Mouse (Mus musculus) ES-E14 (cell line): ENCODE data around the gene Armcx3. TPM values are rescaled to one million over a fixed set of nuclear protein-coding genes. Genes with fewer than 3 reads are reported as not detected.
"Not testable (repeated sequence)": the region's sequence is repeated elsewhere in the genome, so short reads cannot be mapped to it uniquely, and the experiment has no call there.

Experiments
- DNase-seq: peaks from one replicate; pipeline ENCODE4 v3.0.0-alpha.2; 2013; ENCODE audit warnings: low read depth, low spot score
- H3K27ac ChIP-seq: 2 replicates; pipeline ENCODE4 v1.5.1; 2012; ENCODE audit warnings: low read depth, mild to moderate bottlenecking, low read length, moderate library complexity, mixed read lengths; ENCODE audit not compliant: poor library complexity, insufficient read depth, severe bottlenecking
- H3K36me3 ChIP-seq: 2 replicates; pipeline ENCODE4 v1.6.1; 2012; ENCODE audit warnings: mild to moderate bottlenecking, low read length, moderate library complexity, mixed read lengths; ENCODE audit not compliant: control insufficient read depth, poor library complexity, insufficient read depth, severe bottlenecking
- H3K4me1 ChIP-seq, 2 experiments: fragments of 150-350 bp in 1 of 2; sonication (generic) in 1 of 2; 2 replicates each; pipeline ENCODE4 v1.6.1; 2012; ENCODE audit warnings: low read length in 2 of 2, mild to moderate bottlenecking in 1 of 2, mixed read lengths in 1 of 2; ENCODE audit not compliant: control insufficient read depth in 2 of 2, insufficient read depth in 2 of 2, poor library complexity in 1 of 2
- H3K4me3 ChIP-seq, 2 experiments: fragments of 150-350 bp in 1 of 2; sonication (generic) in 1 of 2; 2 replicates each; pipeline ENCODE4 v1.5.1; 2012; ENCODE audit warnings: low read length in 2 of 2, low read depth in 1 of 2, mild to moderate bottlenecking in 1 of 2, mixed read lengths in 1 of 2; ENCODE audit not compliant: insufficient read depth in 1 of 2, poor library complexity in 1 of 2, severe bottlenecking in 1 of 2
- H3K9ac ChIP-seq: 2 replicates; pipeline ENCODE4 v1.6.1; 2012; ENCODE audit warnings: low read depth, mild to moderate bottlenecking, low read length, mixed read lengths; ENCODE audit not compliant: poor library complexity, insufficient read depth, severe bottlenecking
- H3K9me3 ChIP-seq: fragments of 150-350 bp; sonication (generic); 2 replicates; pipeline ENCODE4 v1.6.1; 2012; ENCODE audit warnings: low read depth, mild to moderate bottlenecking, low read length; ENCODE audit not compliant: control insufficient read depth, insufficient read depth
- CHD2 ChIP-seq: IDR thresholded peaks from 2 replicates; pipeline ENCODE4 v1.6.1; 2014; ENCODE audit warnings: mild to moderate bottlenecking, low read depth, low read length, inconsistent platforms
- HCFC1 ChIP-seq: IDR thresholded peaks from 2 replicates; pipeline ENCODE4 v1.6.1; 2012; ENCODE audit warnings: low read length, inconsistent platforms, borderline replicate concordance; ENCODE audit not compliant: insufficient read depth
- MAFK ChIP-seq: IDR thresholded peaks from 2 replicates; pipeline ENCODE4 v1.6.1; 2014; ENCODE audit warnings: mild to moderate bottlenecking, low read depth, low read length, inconsistent platforms; ENCODE audit not compliant: insufficient read depth
- ZC3H11A ChIP-seq: IDR thresholded peaks from 2 replicates; pipeline ENCODE4 v1.6.1; 2012; ENCODE audit warnings: low read depth, mild to moderate bottlenecking, inconsistent platforms, low read length, borderline replicate concordance
- ZNF384 ChIP-seq: IDR thresholded peaks from 2 replicates; pipeline ENCODE4 v1.6.1; 2012; ENCODE audit warnings: low read depth, low read length, inconsistent platforms
- in situ Hi-C, 2 experiments: fragments of 600-800 bp; cut with MboI; formaldehyde crosslinking; loops; one replicate each; pipeline ENCODE4 v1.15.1; 2025; ENCODE audit warnings: low sequenced_read_pairs in 2 of 2, inconsistent platforms in 1 of 2; ENCODE audit not compliant: unreplicated experiment in 2 of 2
- total RNA-seq: library from RNA; depleted of rRNA; stranded (reverse); fragments of 300-350 nt; gene quantifications from 2 replicates; pipeline ENCODE4 v1.2.3, GENCODE M21; 2012

Armcx3 gene
- total RNA-seq, 1 experiment, result 5.8 TPM

DNA sequence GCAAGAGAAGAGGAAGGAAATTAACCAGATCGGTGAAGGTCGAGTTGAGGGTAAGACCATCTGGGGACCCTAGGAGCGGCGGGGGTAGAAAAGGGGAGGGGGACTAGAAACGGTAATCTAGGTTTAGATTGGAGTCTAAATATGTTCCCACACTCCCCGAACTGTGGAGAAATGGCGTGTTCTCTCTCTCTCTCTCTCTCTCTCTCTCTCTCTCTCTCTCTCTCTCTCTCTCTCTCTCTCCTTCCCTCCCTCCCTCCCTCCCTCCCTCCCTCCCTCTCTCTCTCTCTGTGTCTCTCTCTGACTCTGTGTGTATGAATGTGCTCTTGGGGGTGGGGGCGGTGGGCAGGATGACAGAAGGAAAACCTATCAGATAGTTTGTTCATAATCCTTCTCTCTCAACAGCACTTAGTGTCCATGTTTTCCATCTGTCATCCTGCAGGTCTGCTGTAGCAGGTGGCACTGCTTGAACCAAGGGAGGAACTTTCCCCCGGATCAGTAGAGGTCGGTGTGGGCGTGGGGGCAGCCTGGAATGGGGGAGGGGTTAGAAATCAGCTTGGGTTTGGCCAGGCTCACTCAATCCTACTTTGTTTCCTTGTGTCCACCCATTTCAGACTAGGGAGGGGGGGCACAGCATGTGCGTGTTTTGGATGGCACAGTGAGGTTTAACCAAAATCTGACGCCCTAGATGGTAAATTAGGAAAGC is 1.0 kb downstream of the Armcx3 start:
- H3K9ac ChIP-seq, result peak overlapping the region; percentile 22; the same call in 1 of the 2 replicates
- no peak for DNase-seq
- peaks cover 0 to 2% of the 10 kb centered on the region in 2 experiments; a peak in 1 of 4 replicates for H3K4me1 ChIP-seq
- H3K9me3 ChIP-seq, result no peaks in the 10 kb centered on the region
- no peaks in the 10 kb centered on the region for H3K36me3 ChIP-seq
- in situ Hi-C loops, result no loop called here
- no peak overlapping the region for H3K27ac ChIP-seq
- no peak for TF ChIP-seq MAFK
- no peak for TF ChIP-seq CHD2
- no peak for TF ChIP-seq HCFC1
- no peak for TF ChIP-seq ZC3H11A
- no peak for TF ChIP-seq ZNF384
- peak overlapping the region; percentile 62 to 72 for H3K4me3 ChIP-seq

DNA sequence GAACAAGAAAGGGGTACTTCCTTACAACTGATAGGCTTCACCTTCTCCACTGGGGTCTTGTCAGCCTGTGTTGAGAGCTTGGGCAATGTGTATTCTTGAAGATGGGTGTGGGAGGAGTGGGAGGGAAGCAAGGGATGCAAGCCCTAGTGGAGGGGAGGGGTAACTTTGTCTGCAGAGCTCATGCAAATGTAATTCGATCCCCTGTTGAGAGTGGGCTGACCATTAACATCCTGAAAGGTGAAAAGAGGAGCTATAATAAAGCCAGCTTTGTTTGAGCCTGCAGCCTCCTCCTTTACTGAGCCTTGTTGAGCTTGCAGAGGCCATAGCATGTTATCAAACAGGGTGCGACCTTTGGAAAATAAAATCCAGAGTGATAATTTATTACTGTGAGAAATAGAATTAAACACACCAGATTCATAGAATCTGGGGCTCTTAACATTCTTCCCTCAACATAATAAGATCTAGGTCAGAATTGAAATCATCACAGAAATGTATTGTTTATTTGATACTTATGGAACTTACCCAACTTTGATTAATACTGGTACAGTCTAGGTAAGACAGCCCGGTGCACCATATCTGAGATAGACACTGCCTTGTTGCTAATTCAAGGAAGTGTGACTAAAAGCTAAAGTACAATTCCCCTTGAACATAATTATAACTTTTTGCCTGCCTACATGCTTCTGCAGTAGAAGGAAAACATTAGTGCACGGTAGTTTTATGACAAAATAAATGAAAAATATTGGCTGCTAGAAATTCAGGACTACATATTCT is 7.2 kb downstream of the Armcx3 start:
- H3K9me3 ChIP-seq, in situ Hi-C loops, H3K4me3 ChIP-seq, H3K36me3 ChIP-seq, DNase-seq, H3K9ac ChIP-seq, H3K4me1 ChIP-seq, H3K27ac ChIP-seq: not testable (repeated sequence)

DNA sequence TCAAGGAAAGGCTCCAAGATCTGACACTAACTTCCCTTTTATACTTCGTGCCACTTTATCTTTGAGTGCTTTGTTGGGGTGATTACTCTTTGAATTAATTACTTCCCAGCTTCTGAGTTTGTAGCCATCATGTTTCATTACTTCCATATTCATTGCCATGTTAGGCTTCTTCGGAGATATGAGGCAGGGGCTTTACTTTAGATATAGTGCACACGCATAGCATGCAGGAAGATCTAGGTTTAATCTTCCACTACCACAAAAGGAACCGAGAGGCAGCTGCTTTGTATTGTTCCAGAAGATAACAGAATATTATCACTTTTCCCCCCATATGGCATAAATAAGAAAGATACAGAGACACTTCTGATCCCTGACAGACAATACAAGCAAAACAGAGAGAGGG is 31.3 kb downstream of the Armcx3 start:
- no peak overlapping the region for H3K9ac ChIP-seq
- H3K4me1 ChIP-seq, result no peaks in the 10 kb centered on the region
- TF ChIP-seq ZC3H11A, result no peak
- no peak for TF ChIP-seq CHD2
- no peak for TF ChIP-seq MAFK
- TF ChIP-seq HCFC1, result no peak
- TF ChIP-seq ZNF384, result no peak
- in situ Hi-C loops, result no loop called here
- no peak overlapping the region for H3K27ac ChIP-seq
- H3K9me3 ChIP-seq, result no peaks in the 10 kb centered on the region
- no peak for DNase-seq
- no peak overlapping the region for H3K4me3 ChIP-seq
- no peaks in the 10 kb centered on the region for H3K36me3 ChIP-seq

DNA sequence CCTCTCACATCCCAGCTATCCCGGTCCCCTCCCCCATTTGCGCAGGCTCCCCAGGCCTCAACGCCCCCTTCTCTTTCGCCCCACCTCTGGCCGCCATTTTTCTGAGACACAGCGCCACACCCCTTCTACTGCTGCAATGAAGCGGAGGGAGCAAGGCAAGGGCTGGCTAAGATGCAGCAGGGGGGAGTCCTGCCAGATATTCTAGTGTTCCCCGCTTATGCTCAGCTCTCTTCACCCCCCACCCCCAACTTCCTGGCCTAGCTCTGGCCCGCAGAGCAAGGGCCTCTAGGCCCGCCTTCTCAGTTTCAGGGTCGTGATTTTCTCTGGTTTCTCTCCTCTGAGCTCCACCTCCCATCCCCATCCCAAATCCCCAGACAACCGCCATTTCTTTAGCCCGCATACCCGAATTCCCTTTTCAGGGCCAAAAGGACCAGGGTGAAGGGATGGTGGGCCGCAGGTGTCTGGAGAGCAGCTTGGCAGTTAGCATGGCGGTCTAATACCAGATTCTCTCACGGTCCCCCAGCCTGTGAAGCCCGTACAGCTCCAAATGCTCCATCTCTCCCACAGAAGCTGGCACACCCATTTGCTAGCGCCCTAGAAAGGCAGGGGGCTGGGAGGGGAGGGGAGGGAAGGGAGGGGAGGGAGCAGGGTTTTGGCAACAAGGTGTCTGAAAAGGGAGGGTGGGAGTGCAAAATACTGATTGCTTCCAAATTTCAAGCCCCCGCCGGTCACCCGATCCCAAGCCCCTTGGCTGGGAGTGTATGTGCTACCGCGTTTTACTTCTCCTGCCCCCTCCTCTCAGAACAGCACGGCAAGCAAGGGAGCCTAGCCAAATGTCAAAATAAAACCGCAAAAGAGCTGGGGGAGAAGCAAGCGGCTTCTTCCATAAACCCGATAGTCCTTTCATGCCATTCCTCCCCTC is 51.7 kb downstream of the Armcx3 start:
- peak overlapping the region; percentile 72 for H3K9ac ChIP-seq
- DNase-seq, result peak; percentile 25
- H3K9me3 ChIP-seq, result no peaks in the 10 kb centered on the region
- TF ChIP-seq CHD2 (no peak), MAFK (no peak), ZC3H11A (no peak), ZNF384 (no peak), HCFC1 (no peak)
- H3K36me3 ChIP-seq, result peaks cover 3% of the 10 kb centered on the region; the same call in 1 of the 2 replicates
- peak overlapping the region; percentile 69 to 72 for H3K4me3 ChIP-seq
- H3K27ac ChIP-seq, result peak overlapping the region; percentile 45; the same call in 1 of the 2 replicates
- in situ Hi-C loops, result no loop called here
- no peaks in the 10 kb centered on the region for H3K4me1 ChIP-seq
